Mouse (Mus musculus) cerebellum, adult 9-10 months (tissue): ENCODE data around the gene Rnf121.

Source experiments
- DNase-seq: peaks from one replicate; pipeline ENCODE4 v3.0.0; 2022

Rnf121 gene

GRCm38 (mm10) chr7:101998194-101998927, 66.9 kb downstream of the Rnf121 start:
- peak; percentile 94 for DNase-seq

GRCm38 (mm10) chr7:101994241-101994640, 71.0 kb downstream of the Rnf121 start:
- no peak for DNase-seq

DNA sequence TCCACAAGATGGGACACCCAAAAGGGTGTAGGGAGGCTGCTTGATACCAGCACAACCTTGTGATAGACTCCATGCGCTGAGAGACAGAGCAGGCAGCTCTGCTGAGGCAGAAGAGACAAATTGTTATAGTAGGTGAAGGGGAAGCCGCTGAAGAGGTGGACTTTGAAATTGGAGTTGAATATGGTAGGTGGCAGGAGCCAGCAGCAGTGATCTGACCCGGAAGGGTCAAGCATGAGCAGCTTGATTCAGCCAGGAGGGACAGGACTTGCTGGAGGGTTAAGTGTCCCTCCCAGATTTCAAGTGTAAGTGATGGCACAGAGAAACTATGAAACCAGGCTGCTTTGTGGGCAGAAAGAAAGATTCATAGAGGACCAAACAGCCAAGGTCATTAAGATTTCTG, 80.2 kb downstream of the Rnf121 start:
- no peak for DNase-seq

- DNase-seq, result no peak
Observed at GRCm38 (mm10) chr7:101982735-101983134, 82.5 kb downstream of the Rnf121 start.

DNA sequence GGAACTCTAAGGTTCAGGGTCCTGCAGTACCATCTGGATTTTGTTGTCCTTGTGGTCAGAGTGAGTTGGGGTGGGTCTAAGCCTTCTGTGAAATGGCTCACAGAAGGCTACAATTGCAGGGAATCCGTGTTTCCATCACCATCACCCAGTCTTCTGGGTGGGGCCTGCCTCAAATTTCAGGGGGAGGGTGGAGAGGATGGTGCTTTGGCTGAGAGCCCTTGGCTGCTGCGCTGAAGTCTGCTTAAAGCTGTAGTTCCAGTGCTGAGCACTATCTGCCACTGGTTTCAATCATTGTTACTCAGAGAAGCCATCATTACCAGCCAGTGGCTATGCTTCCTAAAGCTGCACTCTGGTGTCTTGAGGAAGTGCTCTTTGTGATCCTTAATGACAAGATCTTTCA, 90.8 kb downstream of the Rnf121 start:
- peak; percentile 55 for DNase-seq

DNA sequence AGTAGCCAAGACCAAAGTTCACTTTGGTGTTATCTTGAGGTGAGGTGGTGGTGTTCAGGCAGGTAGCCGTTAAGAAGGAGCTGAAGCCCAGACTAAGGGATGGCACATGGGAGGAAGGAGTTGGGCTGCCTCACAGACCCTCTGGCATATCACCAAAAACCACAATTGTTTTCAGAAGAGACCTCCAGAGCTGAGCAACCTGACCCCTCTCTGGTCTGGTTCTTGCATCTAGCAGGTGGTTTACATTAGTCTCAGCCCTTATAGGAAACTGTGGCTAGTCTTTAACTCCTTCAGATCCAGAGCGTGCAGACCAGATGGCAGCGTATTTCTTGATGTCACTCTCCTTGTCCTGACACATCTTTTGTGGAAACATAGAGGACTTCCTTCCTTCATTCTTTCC, 91.5 kb downstream of the Rnf121 start:
- DNase-seq, result peak; percentile 47

DNA sequence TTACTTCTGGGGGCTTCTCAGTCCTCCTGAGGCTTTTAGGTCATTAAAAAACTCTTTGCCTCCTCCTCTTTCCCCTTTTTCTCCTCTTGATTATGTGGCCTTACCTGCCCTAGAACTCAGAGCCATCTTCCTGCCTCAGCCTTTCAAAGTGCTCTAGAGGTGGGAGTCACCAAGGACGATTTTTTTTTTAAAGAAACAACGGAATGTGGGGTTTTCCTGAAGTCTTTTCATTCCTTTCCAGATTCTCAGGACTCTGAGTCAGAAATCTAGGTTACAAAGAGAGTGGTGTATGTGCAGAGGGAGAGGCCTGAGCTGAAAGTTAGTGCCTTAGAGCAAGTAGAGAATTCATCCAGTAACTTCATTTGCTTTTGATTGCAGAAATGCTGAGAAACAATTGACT, 93.5 kb downstream of the Rnf121 start:
- DNase-seq, result no peak

DNA sequence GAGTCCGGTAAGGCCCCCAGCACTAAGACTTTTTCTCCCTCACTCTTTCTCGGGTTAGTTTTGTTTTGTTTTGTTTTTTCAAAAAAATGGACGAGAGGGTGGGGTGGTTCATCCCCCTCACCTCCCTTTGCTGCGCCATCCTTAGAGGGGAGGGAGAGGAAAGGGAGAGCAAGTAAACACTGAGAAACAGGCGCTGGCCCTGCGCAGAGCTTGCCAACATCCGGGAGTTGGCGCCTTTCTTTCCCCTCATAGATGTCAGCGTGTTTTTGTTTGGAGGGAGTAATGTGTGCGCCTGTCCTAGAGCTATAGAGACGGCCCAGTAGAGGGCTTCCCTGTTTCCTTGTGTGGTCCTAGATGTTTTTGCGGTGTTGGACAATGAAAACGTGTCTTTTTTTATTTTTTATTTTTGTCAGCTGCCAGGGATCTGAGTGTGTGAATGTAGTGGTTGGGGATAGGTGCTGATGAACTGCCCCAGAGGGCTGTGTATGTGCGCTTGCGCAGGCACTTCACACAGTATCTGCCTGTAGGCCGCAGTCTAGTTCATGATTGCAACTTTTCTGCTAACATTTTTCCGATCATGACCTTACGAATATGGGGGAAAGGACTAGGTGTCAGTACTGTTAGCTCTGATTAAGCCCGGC, 94.3 kb downstream of the Rnf121 start:
- peak; percentile 89 for DNase-seq

DNA sequence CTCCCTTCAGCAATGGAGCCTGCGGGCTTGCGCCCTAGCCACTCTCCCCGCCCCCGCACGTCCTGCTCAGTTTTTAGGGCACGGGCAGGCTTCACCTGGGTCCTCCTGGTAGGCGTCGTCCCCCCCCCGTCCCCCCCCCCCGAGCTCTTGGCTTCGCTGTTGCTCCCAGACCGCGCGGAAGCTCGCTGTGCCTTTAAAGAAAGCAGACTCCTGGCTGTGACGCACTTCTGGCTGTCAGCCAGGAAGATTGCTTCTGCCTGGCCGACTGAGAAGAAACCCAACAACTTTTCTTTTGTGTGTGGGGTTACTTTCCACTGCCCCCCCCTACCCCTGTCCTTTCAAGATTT, 94.9 kb downstream of the Rnf121 start:
- peak; percentile 92 for DNase-seq

GRCm38 (mm10) chr7:101969694-101970428, 95.4 kb downstream of the Rnf121 start:
- DNase-seq, result peak; percentile 89
